Mouse (Mus musculus) limb, embryonic 14.5 days (tissue): ENCODE results near the gene Il9. TPM values are rescaled to one million over a fixed set of nuclear protein-coding genes. Genes with fewer than 3 reads are reported as not detected.

Experiments
- ATAC-seq: fragments of 200-750 bp; cut with Nextera tagmentation; 2 replicates; pipeline ENCODE4 v1.8.0; 2017; ENCODE audit warnings: low read depth, moderate number of reproducible peaks, moderate TSS enrichment; ENCODE audit not compliant: low FRiP score
- DNase-seq: peaks from one replicate; pipeline ENCODE4 v3.0.0-alpha.2; 2015; ENCODE audit warnings: low spot score
- H3K27ac ChIP-seq: fragments of 300-500 bp; sonication (generic); replicated peaks from 2 replicates; pipeline ENCODE4 v1.5.1; 2014; ENCODE audit warnings: low read depth, mild to moderate bottlenecking, low read length, moderate library complexity, mixed read lengths
- H3K27me3 ChIP-seq: fragments of 300-500 bp; sonication (generic); 2 replicates; pipeline ENCODE4 v1.6.1; 2014; ENCODE audit warnings: low read length, mixed read lengths; ENCODE audit not compliant: control insufficient read depth, insufficient read depth
- H3K36me3 ChIP-seq: fragments of 300-500 bp; sonication (generic); 2 replicates; pipeline ENCODE4 v1.6.1; 2014; ENCODE audit warnings: mild to moderate bottlenecking, low read length, moderate library complexity, mixed read lengths; ENCODE audit not compliant: control insufficient read depth, insufficient read depth
- H3K4me1 ChIP-seq: fragments of 300-500 bp; sonication (generic); 2 replicates; pipeline ENCODE4 v1.6.1; 2014; ENCODE audit warnings: antibody characterized with exemption, low read length, mixed read lengths; ENCODE audit not compliant: control insufficient read depth, insufficient read depth
- H3K4me2 ChIP-seq: fragments of 300-500 bp; sonication (generic); replicated peaks from 2 replicates; pipeline ENCODE4 v1.6.1; 2014; ENCODE audit warnings: low read depth, mild to moderate bottlenecking, low read length, moderate library complexity; ENCODE audit not compliant: severe bottlenecking
- H3K4me3 ChIP-seq: fragments of 300-500 bp; sonication (generic); replicated peaks from 2 replicates; pipeline ENCODE4 v1.5.1; 2014; ENCODE audit warnings: low read length
- H3K9ac ChIP-seq: fragments of 300-500 bp; sonication (generic); 2 replicates; pipeline ENCODE4 v1.6.1; 2014; ENCODE audit warnings: mild to moderate bottlenecking, low read depth, low read length, moderate library complexity; ENCODE audit not compliant: severe bottlenecking
- H3K9me3 ChIP-seq: fragments of 300-500 bp; sonication (generic); 2 replicates; pipeline ENCODE4 v1.6.1; 2016; ENCODE audit warnings: low read length; ENCODE audit not compliant: control insufficient read depth
- POLR2A ChIP-seq: fragments of 200-500 bp; IDR thresholded peaks from 2 replicates; pipeline ENCODE4 v1.8.0; 2012; ENCODE audit warnings: inconsistent platforms, mild to moderate bottlenecking, moderate library complexity, borderline replicate concordance; ENCODE audit not compliant: insufficient read depth, insufficient read length; ENCODE audit errors: extremely low read depth
- WGBS: fragments of 180-500 bp; shearing (Covaris S2); extraction: QIAGEN DNeasy Blood & Tissue Kit; methylation state at CpG from one replicate; pipeline ENCODE4 v1.1.7; 2014; 5-methylcytosine and 5-hydroxymethylcytosine counted together
- polyA plus RNA-seq, 2 experiments: library from polyadenylated mRNA; depleted of rRNA in 1 of 2; stranded (reverse) in 1 of 2; unstranded in 1 of 2; fragments of >200 nt; fragmentation: Nextera tagmentation in 1 of 2; extraction: Ambion mirVana in 1 of 2; gene quantifications; 2 replicates each; pipeline versions ENCODE4 v1.2.1 to v1.2.3; 2012 to 2014

Il9 gene
- polyA plus RNA-seq, 2 experiments, result not detected

DNA sequence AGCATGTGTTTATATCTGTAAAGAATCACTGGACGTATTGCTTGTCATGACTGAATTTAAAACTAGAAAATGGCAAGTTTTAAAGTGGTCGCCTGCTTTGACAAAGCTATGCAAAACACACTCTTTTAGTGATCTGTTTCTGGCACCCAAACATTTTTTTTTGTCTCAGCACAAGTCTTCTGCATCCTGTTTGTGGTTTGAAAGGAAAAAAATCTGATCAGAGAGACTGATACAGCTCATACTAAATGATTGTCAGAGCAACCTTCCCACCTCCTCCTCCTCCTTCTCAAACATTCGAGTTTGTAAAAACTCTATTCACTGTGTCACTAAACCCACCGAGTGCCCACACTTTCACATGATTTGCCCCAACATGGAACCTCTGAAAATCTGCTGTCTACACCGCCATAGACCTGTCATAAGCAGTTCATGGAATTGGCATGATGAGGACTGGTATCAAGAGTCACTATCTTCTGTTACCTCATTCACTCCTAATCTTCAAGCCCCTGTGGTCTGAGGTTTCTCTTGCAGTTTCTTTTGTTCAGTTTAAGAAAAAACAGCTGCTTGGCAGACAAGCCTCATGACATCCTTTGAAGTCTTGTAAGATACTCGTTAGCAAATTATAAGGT is 24.9 kb upstream of the Il9 start:
- no peaks in the 10 kb centered on the region for H3K9me3 ChIP-seq
- H3K27me3 ChIP-seq, result no peaks in the 10 kb centered on the region
- DNase-seq, result no peak
- H3K4me1 ChIP-seq, result no peaks in the 10 kb centered on the region
- no peak overlapping the region for H3K27ac ChIP-seq
- no peak overlapping the region for H3K9ac ChIP-seq
- no peak overlapping the region for H3K4me2 ChIP-seq
- no peak for TF ChIP-seq POLR2A
- ATAC-seq, result no peak
- 73% methylated on average over 6 of the region's 6 CpGs for WGBS
- no peaks in the 10 kb centered on the region for H3K36me3 ChIP-seq
- no peak overlapping the region for H3K4me3 ChIP-seq

GRCm38 (mm10) chr13:56501866-56502420 is 19.9 kb upstream of the Il9 start:
- 68% methylated on average over 6 of the region's 6 CpGs for WGBS
- no peak for DNase-seq

DNA sequence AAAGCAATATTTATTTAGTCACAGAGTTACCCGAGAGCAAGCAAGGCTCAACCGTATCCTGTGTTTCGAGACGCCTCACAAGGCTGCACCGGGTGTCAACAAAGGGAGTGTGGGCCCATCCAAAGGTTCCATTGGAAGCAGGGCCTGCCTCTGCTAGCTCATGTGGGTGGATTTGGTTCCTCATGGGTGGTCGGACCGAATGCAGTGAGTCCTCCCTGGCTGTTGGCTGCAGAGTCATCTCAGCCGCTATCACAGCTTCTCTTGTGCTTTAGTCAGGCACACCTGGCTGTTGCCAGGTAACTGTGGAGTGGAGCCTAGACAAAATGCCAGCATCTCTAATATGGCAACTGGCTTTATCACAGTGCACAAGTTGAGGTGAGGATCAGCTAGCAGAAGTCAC is 18.6 kb upstream of the Il9 start:
- Histone ChIP-seq H3K4me2 (no peak overlapping the region), H3K27me3 (no peaks in the 10 kb centered on the region), H3K9ac (no peak overlapping the region), H3K36me3 (no peaks in the 10 kb centered on the region), H3K4me3 (no peak overlapping the region), H3K27ac (no peak overlapping the region), H3K9me3 (no peaks in the 10 kb centered on the region), H3K4me1 (no peaks in the 10 kb centered on the region)
- TF ChIP-seq POLR2A, result no peak
- ATAC-seq (no peak), DNase-seq (no peak)
- 88% methylated on average over 8 of the region's 8 CpGs for WGBS

More at GRCm38 (mm10) chr13:56501866-56502420, 19.9 kb upstream of the Il9 start:
- Histone ChIP-seq H3K36me3 (no peaks in the 10 kb centered on the region), H3K4me3 (no peak overlapping the region), H3K4me2 (no peak overlapping the region), H3K4me1 (no peaks in the 10 kb centered on the region), H3K27ac (no peak overlapping the region), H3K27me3 (no peaks in the 10 kb centered on the region), H3K9me3 (no peaks in the 10 kb centered on the region), H3K9ac (no peak overlapping the region)
- no peak for TF ChIP-seq POLR2A
- ATAC-seq, result no peak

GRCm38 (mm10) chr13:56500132-56500531 is 18.1 kb upstream of the Il9 start:
- Histone ChIP-seq H3K4me1 (no peaks in the 10 kb centered on the region), H3K27me3 (no peaks in the 10 kb centered on the region), H3K9me3 (no peaks in the 10 kb centered on the region), H3K27ac (no peak overlapping the region), H3K4me3 (no peak overlapping the region), H3K9ac (no peak overlapping the region), H3K4me2 (no peak overlapping the region), H3K36me3 (no peaks in the 10 kb centered on the region)
- no peak for TF ChIP-seq POLR2A
- ATAC-seq (no peak), DNase-seq (no peak)
- WGBS, result 68% methylated on average over 3 of the region's 3 CpGs

GRCm38 (mm10) chr13:56494440-56494839 is 12.4 kb upstream of the Il9 start:
- WGBS, result 72% methylated on average over 3 of the region's 3 CpGs
- Histone ChIP-seq H3K9ac (no peak overlapping the region), H3K4me2 (no peak overlapping the region), H3K27me3 (no peaks in the 10 kb centered on the region), H3K27ac (no peak overlapping the region), H3K4me1 (no peaks in the 10 kb centered on the region), H3K36me3 (no peaks in the 10 kb centered on the region), H3K4me3 (no peak overlapping the region), H3K9me3 (no peaks in the 10 kb centered on the region)
- ATAC-seq, result no peak
- no peak for TF ChIP-seq POLR2A
- no peak for DNase-seq

DNA sequence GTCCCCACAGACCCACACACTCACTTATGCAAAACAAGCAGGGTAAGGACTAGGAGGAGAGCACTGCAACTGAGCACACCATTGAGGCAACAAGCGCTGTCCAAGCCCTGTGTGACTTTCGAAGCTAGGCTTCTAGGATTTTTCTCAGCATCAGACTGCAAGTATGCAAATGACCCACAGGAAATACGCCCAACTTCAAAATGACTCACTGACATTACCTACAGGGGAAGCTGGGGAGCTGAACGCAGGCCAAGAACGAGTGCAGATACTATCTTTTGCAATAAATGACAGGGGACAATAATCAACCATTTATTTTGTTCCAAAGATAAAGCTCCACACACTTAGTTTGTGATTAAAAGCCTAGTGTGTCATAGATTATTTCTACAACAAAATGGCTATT is 6.0 kb upstream of the Il9 start:
- no peak overlapping the region for H3K4me3 ChIP-seq
- H3K4me2 ChIP-seq, result no peak overlapping the region
- H3K4me1 ChIP-seq, result no peaks in the 10 kb centered on the region
- no peaks in the 10 kb centered on the region for H3K36me3 ChIP-seq
- H3K9me3 ChIP-seq, result no peaks in the 10 kb centered on the region
- WGBS, result 68% methylated on average over 5 of the region's 5 CpGs
- DNase-seq (no peak), ATAC-seq (no peak)
- H3K27ac ChIP-seq, result no peak overlapping the region
- TF ChIP-seq POLR2A, result no peak
- no peaks in the 10 kb centered on the region for H3K27me3 ChIP-seq
- no peak overlapping the region for H3K9ac ChIP-seq
